Mouse (Mus musculus): ENCODE data around the gene Mettl26. TPM values are rescaled to one million over a fixed set of nuclear protein-coding genes. Genes with fewer than 3 reads are reported as not detected.
A peak's percentile ranks its signal among the peaks of the same experiment; 100 is the strongest.
"Not testable (repeated sequence)": the region's sequence is repeated elsewhere in the genome, so short reads cannot be mapped to it uniquely, and the experiment has no call there.

The Mettl26 gene
- polyA plus RNA-seq, 1 experiment from 2014 or later, result 50.7 TPM

GRCm38 (mm10) chr17:25866172-25866571, 8.7 kb upstream of the Mettl26 start:
- Histone ChIP-seq H3K27ac (ENCODE audit: low read length) (no peak overlapping the region), H3K4me1 (ENCODE audit: insufficient read depth, low read depth, low read length) (no peaks in the 10 kb centered on the region; the same call in 1 of the 2 replicates), H3K27me3 (replicated peaks; ENCODE audit: insufficient read depth, low read length) (no peaks in the 10 kb centered on the region), H3K4me3 (ENCODE audit: low read depth, low read length) (no peak overlapping the region), H3K4me2 (replicated peaks; ENCODE audit: low read depth, low read length) (no peak overlapping the region), H3K9ac (replicated peaks; ENCODE audit: low read depth) (no peak overlapping the region), H3K9me3 (ENCODE audit: low read length) (no peaks in the 10 kb centered on the region), H3K36me3 (ENCODE audit: insufficient read depth, low read length) (no peaks in the 10 kb centered on the region)
- ATAC-seq (no peak), DNase-seq (ENCODE audit: low spot score) (no peak)
- 84% methylated on average over 3 of the region's 3 CpGs for WGBS
- TF ChIP-seq EP300 (IDR thresholded peaks at IDR 0.05), result no peak
- no peak for TF ChIP-seq CTCF (IDR thresholded peaks at IDR 0.05)

DNA sequence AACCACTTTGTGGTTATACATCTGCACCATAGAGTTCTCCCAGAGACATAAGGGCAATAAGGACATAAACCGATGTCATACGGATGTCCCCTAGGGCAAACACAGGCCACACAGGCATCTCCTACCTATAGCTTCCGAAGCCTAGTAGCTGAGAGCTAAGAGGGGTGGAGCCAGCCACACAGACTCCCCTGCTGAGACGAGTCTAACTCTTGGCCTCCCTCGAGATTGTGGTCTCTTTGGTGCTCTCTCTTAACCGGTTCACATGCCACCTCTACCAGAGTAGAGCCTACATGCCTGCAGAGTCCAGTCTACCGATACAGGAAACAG, 7.4 kb upstream of the Mettl26 start:
- 9% methylated on average over 7 of the region's 7 CpGs for WGBS

DNA sequence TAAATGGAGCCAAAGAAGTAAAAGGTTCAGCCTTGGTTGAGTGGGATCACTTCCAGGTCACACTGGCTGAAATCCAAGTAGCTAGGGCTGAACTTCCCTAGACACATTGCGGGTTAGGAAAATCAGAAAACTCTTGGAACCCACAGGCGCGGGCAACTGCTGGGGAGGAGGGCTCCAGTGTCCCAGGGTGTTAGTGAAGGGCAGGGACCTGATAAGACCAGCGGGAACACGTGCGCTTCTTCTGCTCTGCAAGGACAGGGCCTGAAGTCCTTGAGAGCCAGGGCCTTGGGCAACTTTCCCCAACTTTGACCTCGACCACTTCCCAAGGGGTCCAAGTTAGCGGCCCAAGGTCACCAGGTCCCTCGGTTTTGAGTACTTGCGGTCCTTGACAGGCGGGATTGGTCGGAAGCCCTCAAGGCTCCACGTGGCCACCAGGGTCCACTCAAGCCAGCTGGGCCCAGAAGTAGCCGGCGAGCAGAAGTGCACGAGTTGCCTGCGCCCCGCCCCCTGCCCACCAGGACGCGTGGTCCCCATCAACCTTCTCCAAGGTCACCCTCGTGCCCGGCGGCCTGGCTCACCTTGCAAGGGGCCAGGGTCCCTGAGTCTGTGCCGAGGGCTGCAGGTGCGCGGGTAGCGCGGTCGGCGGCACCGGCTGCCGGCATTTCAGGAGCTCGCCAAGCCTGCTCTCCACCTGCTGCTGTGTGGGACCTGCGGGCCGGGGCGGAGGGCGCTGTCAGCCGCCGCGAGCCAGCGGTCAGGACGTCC, 6.9 kb upstream of the Mettl26 start:
- no peaks in the 10 kb centered on the region for H3K36me3 ChIP-seq (ENCODE audit: insufficient read depth, low read length)
- ATAC-seq (peak; percentile 74), DNase-seq (ENCODE audit: low spot score) (peak; percentile 61)

More for the DNA sequence above, 7.4 kb upstream of the Mettl26 start:
- Histone ChIP-seq H3K9ac (replicated peaks; ENCODE audit: low read depth) (0 out of 2 replicates have a peak overlapping the region, but pooled peaks have one; percentile 19), H3K27me3 (replicated peaks; ENCODE audit: insufficient read depth, low read length) (no peaks in the 10 kb centered on the region), H3K27ac (ENCODE audit: low read length) (no peak overlapping the region), H3K9me3 (ENCODE audit: low read length) (no peaks in the 10 kb centered on the region), H3K4me2 (replicated peaks; ENCODE audit: low read depth, low read length) (peak overlapping the region; percentile 98), H3K4me1 (ENCODE audit: insufficient read depth, low read depth, low read length) (no peaks in the 10 kb centered on the region), H3K4me3 (ENCODE audit: low read depth, low read length) (no peak overlapping the region), H3K36me3 (ENCODE audit: insufficient read depth, low read length) (no peaks in the 10 kb centered on the region)
- DNase-seq (ENCODE audit: low spot score), result peak; percentile 35
- ATAC-seq, result peak; percentile 1; the same call in 1 of the 2 replicates
- no peak for TF ChIP-seq CTCF (IDR thresholded peaks at IDR 0.05)
- no peak for TF ChIP-seq EP300 (IDR thresholded peaks at IDR 0.05)

GRCm38 (mm10) chr17:25868601-25869191, 6.2 kb upstream of the Mettl26 start, which contains the start of gene Mcrip2:
Gene Mcrip2 (minus strand): TSS chr17:25868764.
- Histone ChIP-seq H3K4me3 (ENCODE audit: low read depth, low read length) (peak within 1 kb of the TSS; percentile 77), H3K4me1 (ENCODE audit: insufficient read depth, low read depth, low read length) (no peaks in the 10 kb centered on the region), H3K9ac (replicated peaks; ENCODE audit: low read depth) (peak within 1 kb of the TSS; percentile 62), H3K27ac (ENCODE audit: low read length) (peak within 1 kb of the TSS; percentile 77), H3K4me2 (replicated peaks; ENCODE audit: low read depth, low read length) (peak within 1 kb of the TSS; percentile 98), H3K9me3 (ENCODE audit: low read length) (no peaks in the 10 kb centered on the region), H3K27me3 (replicated peaks; ENCODE audit: insufficient read depth, low read length) (no peaks in the 10 kb centered on the region), H3K36me3 (ENCODE audit: insufficient read depth, low read length) (no peaks in the 10 kb centered on the region)
- DNase-seq (ENCODE audit: low spot score), result peak; percentile 93
- WGBS, result 4% methylated on average over 24 of the region's 24 CpGs
- TF ChIP-seq CTCF (IDR thresholded peaks at IDR 0.05) (peak; percentile 34), EP300 (IDR thresholded peaks at IDR 0.05) (no peak)
- ATAC-seq, result peak; percentile 92

More for the DNA sequence above, 6.9 kb upstream of the Mettl26 start:
- peak overlapping the region; percentile 77 for H3K27ac ChIP-seq (ENCODE audit: low read length)
- H3K4me3 ChIP-seq (ENCODE audit: low read depth, low read length), result peak overlapping the region; percentile 77
- H3K4me1 ChIP-seq (ENCODE audit: insufficient read depth, low read depth, low read length), result no peaks in the 10 kb centered on the region
- under 1% methylated on average over 41 of the region's 42 CpGs for WGBS
- peak overlapping the region; percentile 98 for H3K4me2 ChIP-seq (replicated peaks; ENCODE audit: low read depth, low read length)
- H3K27me3 ChIP-seq (replicated peaks; ENCODE audit: insufficient read depth, low read length), result no peaks in the 10 kb centered on the region
- TF ChIP-seq CTCF (IDR thresholded peaks at IDR 0.05), result no peak
- TF ChIP-seq EP300 (IDR thresholded peaks at IDR 0.05), result no peak
- peak overlapping the region; percentile 62 for H3K9ac ChIP-seq (replicated peaks; ENCODE audit: low read depth)
- no peaks in the 10 kb centered on the region for H3K9me3 ChIP-seq (ENCODE audit: low read length)

GRCm38 (mm10) chr17:25869498-25869897, 5.4 kb upstream of the Mettl26 start:
- whole genome bisulfite sequencing, result 77% methylated on average over 3 of the region's 8 CpGs
- H3K36me3 ChIP-seq (ENCODE audit: insufficient read depth, low read length), result no peaks in the 10 kb centered on the region
- TF ChIP-seq EP300 (IDR thresholded peaks at IDR 0.05) (no peak), CTCF (IDR thresholded peaks at IDR 0.05) (no peak)
- H3K4me1 ChIP-seq (ENCODE audit: insufficient read depth, low read depth, low read length), result no peaks in the 10 kb centered on the region; the same call in 1 of the 2 replicates
- no peaks in the 10 kb centered on the region for H3K27me3 ChIP-seq (replicated peaks; ENCODE audit: insufficient read depth, low read length)
- H3K27ac ChIP-seq (ENCODE audit: low read length), result no peak overlapping the region
- no peaks in the 10 kb centered on the region for H3K9me3 ChIP-seq (ENCODE audit: low read length)
- H3K4me2 ChIP-seq (replicated peaks; ENCODE audit: low read depth, low read length), result no peak overlapping the region
- ATAC-seq, result no peak
- DNase-seq (ENCODE audit: low spot score), result no peak
- no peak overlapping the region for H3K9ac ChIP-seq (replicated peaks; ENCODE audit: low read depth)
- H3K4me3 ChIP-seq (ENCODE audit: low read depth, low read length), result no peak overlapping the region

DNA sequence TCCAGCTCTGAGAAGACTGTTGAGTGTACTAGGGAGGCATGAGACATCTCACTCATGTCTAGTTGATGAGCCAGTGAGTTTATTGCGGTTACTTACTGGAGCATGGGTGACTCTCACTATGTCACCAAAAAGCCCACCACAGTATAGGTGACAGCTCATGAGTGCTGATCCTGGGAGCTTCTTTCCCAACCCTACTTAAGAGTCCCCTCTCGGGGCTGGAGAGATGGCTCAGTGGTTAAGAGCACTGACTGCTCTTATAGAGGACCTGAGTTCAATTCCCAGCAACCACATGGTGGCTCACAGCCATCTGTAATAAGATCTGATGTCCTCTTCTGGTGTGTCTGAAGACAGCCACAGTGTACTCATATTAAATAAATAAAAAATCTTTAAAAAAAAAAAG, 4.9 kb upstream of the Mettl26 start:
- 81% methylated on average over 2 of the region's 2 CpGs for WGBS
- Histone ChIP-seq H3K36me3 (ENCODE audit: insufficient read depth, low read length) (no peaks in the 10 kb centered on the region), H3K9ac (replicated peaks; ENCODE audit: low read depth) (no peak overlapping the region), H3K27ac (ENCODE audit: low read length) (no peak overlapping the region), H3K27me3 (replicated peaks; ENCODE audit: insufficient read depth, low read length) (no peaks in the 10 kb centered on the region), H3K4me1 (ENCODE audit: insufficient read depth, low read depth, low read length) (no peaks in the 10 kb centered on the region; the same call in 1 of the 2 replicates), H3K9me3 (ENCODE audit: low read length) (no peaks in the 10 kb centered on the region), H3K4me3 (ENCODE audit: low read depth, low read length) (no peak overlapping the region), H3K4me2 (replicated peaks; ENCODE audit: low read depth, low read length) (no peak overlapping the region)
- no peak for TF ChIP-seq EP300 (IDR thresholded peaks at IDR 0.05)
- no peak for TF ChIP-seq CTCF (IDR thresholded peaks at IDR 0.05)
- DNase-seq (ENCODE audit: low spot score) (no peak), ATAC-seq (no peak)

GRCm38 (mm10) chr17:25871566-25871965, 3.3 kb upstream of the Mettl26 start:
- not testable (repeated sequence) for H3K36me3 ChIP-seq (ENCODE audit: insufficient read depth, low read length); H3K9me3 ChIP-seq (ENCODE audit: low read length); H3K27me3 ChIP-seq (replicated peaks; ENCODE audit: insufficient read depth, low read length); ATAC-seq; H3K9ac ChIP-seq (replicated peaks; ENCODE audit: low read depth); H3K4me1 ChIP-seq (ENCODE audit: insufficient read depth, low read depth, low read length); H3K27ac ChIP-seq (ENCODE audit: low read length); H3K4me3 ChIP-seq (ENCODE audit: low read depth, low read length); H3K4me2 ChIP-seq (replicated peaks; ENCODE audit: low read depth, low read length); DNase-seq (ENCODE audit: low spot score)

Data from lung, postnatal 0 days (tissue).